Mouse (Mus musculus): ENCODE data around the gene Spx.

DNA sequence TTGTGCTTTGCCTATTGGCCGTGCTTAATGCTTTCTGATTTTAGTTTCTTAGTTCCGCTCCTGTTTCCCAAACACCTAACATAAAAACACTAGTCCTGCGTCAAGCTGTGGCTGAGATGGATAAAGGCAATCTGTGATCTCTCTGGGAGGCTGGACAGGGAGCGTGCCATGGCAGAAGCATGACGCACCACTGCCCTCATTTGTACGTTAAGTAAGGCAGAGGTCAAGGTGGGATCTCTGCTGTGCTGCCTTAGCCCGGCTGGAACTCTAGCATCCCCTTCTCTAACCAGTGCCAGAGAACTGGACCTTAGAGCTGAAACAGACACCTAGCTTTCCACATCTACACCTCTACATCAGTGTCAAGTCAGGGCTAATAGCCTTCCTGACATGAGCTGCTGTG is 31.6 kb upstream of the Spx start:
- TF ChIP-seq CTCF (conservative IDR thresholded peaks at IDR 0.05; ENCODE audit: low read length) (no peak), NANOG (IDR thresholded peaks at IDR 0.05; ENCODE audit: borderline replicate concordance, low read length) (no peak), POU5F1 (IDR thresholded peaks at IDR 0.05; ENCODE audit: borderline replicate concordance, low read length) (no peak)
